Mouse (Mus musculus) induced T-regulatory cell, adult 2 months (primary cell): Measurements from ENCODE around the gene Gtf2h1.
A peak's percentile ranks its signal among the peaks of the same experiment; 100 is the strongest.
"Not testable (repeated sequence)": the region's sequence is repeated elsewhere in the genome, so short reads cannot be mapped to it uniquely, and the experiment has no call there.

Experiments
- DNase-seq: peaks from one replicate; pipeline ENCODE4 v3.0.0-alpha.2; 2012; ENCODE audit warnings: low read depth

The Gtf2h1 gene

DNA sequence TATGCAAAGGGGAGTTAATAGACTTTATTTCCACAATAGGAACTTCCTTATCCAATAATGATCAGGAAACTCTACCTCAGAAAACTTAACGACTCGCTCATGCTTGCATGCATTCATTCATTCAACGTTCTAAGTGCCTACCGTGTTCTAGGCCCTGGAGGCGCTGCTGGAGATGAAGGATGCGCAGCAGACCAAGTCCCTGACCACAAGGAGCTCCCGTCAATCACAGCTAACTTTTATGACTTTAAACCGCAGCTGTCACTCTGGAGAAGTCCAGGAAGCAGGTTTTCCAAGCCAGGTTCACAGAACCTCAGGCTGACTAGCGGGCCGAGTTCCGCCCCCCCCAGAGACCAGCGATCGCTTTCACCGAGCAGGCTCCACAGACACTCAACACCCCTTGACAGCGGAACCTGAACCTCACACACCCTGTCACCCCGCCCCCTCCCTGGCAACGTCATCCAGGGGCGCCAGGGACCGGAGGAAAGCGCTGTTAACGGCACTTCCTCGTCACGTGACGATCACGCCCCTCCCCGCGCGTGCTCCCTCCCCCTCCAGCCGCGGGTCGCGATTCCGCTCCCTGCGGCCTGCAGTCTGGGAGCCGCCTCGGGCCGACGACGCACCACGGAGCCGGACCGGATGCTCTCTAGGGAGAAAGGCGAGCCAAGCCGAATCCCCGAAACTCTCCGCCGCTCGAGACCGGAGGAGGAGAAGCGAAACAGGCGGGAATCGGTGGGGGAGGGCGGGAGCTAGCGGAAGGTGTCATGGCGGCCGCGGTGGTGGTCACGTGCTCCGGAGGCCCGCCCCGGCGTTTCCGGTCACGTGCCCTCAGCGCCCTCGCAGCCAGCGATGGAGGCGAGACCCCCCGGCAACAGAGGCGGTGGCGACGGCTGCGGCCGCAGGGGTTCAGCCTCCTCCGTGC, at the start of gene Gtf2h1, which contains the start of gene Hps5:
Gene Gtf2h1, plus strand, starts transcription at position 817 of the 919 bp plus-strand sequence.
Gene Hps5, minus strand, starts transcription at position 778 of the 919 bp plus-strand sequence.
- peak; percentile 99 for DNase-seq

GRCm38 (mm10) chr7:46746381-46746780, 49.5 kb upstream of the Gtf2h1 start:
- no peak for DNase-seq

- DNase-seq = no peak
Observed at GRCm38 (mm10) chr7:46748459-46748858, 47.4 kb upstream of the Gtf2h1 start.

DNA sequence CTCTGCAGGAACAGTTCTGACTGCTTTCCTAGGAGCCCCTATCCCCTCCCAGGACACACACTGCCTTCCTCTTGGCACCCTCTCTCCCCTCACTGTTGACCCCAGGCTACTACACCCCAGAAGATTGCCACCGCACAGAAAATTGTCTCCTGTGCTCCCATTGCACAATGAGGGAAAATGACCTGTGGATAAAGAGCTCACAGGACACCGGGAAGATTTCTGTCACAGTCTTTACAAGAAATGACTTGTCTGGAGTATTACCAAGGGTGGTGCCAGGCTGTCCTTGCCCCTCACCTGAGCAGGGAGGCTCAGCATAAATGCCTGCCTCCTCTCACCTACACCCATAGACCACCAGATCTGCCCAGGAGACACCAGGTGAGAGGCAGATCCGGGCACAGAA, 44.4 kb upstream of the Gtf2h1 start, which contains the start of gene Saa2:
Gene Saa2, plus strand, starts transcription at position 301 of the 400 bp plus-strand sequence.
- no peak for DNase-seq

- DNase-seq = no peak
Observed at GRCm38 (mm10) chr7:46761049-46761795, 34.7 kb upstream of the Gtf2h1 start.

DNA sequence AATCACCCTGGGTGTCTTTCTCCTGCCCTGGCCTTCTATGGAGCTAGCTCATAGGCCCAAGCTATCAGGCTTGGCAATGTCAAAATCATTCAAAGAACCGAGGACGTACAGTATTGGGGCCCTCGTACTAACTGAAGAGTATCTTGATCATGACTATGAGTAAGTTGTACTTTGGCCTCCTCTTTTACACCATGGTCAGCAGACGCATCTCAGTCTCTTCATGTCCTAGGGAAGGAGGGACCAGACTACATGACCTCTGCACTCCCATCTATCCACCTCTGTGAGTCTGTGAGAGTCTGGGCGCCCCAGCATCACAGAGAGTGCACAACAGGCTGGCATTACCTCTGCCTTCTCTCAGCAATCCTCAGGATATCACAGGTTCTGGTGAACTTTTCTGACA, 33.3 kb upstream of the Gtf2h1 start:
- no peak for DNase-seq

GRCm38 (mm10) chr7:46764672-46765071, 31.2 kb upstream of the Gtf2h1 start:
- no peak for DNase-seq

DNA sequence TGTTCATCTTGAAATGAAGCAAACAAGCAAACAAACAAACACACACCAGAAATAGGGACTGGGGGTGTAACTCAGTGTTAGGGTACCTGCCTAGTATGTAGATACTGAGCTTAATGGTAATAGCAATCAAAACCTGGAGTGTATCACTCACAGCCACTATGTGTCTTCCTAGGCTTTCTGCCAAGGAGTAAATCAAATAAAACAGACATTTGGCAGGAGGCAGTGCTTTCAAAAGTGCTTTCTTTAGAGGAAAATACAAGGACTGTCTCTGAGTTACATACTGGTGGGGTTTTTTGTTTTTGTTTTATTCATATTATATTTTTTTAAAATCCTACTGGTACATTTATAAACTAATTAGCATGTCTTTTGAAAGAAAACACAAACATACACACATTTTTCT, 28.5 kb upstream of the Gtf2h1 start:
- no peak for DNase-seq

GRCm38 (mm10) chr7:46768451-46768850, 27.5 kb upstream of the Gtf2h1 start:
- no peak for DNase-seq

DNA sequence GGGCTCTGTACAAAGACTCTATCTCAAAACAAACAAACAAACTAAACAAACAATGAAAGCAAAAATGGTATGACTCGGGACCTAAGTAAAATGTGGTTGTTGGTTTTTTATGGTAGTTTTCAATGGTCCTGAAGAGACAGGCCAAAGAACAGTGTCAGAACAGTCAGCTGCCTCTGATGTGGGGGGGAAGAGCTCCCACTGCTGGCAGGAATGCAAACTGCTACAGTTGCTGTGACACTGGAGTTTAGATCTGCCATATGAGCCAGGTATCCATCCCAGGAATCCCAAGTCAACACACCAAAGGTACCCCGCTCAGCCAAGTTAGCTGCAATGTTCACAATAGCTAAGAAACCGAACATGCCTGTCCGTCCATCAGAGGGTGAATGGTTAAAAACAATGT, 25.2 kb upstream of the Gtf2h1 start:
- peak; percentile 67 for DNase-seq

- DNase-seq = no peak
Observed at GRCm38 (mm10) chr7:46789177-46789849, 6.6 kb upstream of the Gtf2h1 start.

DNA sequence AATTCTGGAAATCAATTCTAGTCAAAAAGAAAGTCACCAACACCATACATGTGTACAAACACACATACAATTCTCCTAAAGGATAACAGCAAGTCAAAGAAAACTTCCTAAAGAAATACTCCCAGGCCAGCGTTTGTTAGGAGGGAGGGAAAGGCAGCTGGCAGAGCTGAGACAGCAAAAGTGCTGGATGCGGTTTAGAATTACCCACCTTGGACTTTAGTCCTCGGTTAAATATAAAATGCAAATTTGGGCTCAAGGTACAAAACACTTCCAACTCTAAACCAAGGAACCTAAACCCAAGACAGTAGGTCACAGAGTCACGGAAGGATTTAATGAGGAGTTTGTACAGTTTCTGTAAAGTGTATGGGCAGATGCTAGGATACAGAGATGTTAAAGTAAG, 2.0 kb upstream of the Gtf2h1 start:
- no peak for DNase-seq

GRCm38 (mm10) chr7:46796206-46796679, 340 bp downstream of the Gtf2h1 start:
- no peak for DNase-seq

DNA sequence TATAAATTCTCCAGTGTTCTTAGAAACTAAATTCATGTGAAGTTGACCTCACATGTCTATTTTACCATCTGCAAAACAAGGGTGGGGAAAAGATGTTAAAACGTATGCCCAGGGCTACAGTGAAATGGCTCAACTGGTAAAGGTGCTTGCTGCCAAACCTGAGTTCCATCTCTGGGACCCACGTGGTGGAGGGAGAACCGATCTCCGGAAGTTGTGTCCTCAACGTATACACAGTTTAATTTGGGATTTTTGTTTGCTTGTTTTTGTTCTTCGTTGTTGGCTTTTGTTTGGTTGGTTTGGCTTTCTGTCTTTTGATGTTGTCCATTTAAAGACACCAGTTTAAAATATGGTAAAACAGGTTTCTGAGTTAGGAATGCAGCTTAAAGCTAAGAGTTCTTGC, 876 bp downstream of the Gtf2h1 start:
- DNase-seq = no peak

GRCm38 (mm10) chr7:46810325-46810724, 14.4 kb downstream of the Gtf2h1 start:
- DNase-seq = no peak

DNA sequence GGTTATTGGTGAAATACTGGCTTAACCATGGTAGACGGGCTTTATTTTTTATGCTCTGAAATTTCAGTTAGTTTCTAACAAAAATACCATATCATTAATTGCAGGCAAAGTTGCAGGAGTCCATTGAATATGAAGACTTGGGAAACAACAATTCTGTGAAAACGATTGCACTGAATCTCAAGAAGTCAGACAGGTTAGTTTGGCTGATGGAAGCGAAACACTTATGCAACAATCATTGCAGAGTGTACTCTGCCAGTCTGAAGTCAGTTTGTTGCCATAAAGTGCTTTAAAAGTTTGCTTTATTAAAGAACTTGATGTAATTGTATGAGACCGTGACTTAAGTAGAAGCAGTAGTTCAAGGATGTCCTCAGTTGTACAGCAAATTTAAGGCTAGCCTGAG, 18.1 kb downstream of the Gtf2h1 start:
- no peak for DNase-seq

DNA sequence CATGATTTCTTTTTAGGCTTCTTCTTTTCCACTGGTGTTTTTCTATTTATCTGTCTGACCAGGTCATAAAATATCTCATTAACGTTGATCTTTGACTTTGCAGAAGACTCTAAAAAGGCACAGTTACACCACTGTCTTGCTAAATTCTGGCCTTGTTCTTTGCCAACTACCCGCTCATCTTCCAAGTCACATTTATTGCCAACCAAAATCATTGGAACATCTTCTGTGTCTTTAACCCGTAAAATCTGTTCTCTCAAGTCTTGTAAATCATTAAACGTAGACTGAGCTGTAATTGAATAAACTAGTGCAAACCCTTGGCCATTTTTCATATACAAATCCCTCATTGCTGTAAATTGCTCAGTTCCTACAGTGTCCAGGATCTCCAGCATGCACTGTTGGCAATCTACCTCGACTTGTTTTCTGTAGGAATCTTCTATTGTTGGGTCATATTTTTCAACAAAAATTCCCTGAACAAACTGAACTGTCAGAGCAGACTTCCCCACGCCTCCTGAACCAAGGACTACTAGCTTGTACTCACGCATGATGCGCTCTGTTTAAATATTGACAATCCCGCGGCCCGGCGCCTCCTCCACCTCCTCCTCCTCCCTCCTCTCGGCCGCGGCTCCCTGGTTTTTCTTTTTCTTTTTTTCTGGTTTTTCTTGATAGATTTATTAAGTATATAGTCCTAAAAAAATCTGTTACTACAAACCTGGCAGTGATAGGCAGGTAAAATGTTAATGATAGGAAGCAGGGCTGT, 25.2 kb downstream of the Gtf2h1 start:
- not testable (repeated sequence) for DNase-seq

GRCm38 (mm10) chr7:46827046-46827802, 31.3 kb downstream of the Gtf2h1 start:
- no peak for DNase-seq

DNA sequence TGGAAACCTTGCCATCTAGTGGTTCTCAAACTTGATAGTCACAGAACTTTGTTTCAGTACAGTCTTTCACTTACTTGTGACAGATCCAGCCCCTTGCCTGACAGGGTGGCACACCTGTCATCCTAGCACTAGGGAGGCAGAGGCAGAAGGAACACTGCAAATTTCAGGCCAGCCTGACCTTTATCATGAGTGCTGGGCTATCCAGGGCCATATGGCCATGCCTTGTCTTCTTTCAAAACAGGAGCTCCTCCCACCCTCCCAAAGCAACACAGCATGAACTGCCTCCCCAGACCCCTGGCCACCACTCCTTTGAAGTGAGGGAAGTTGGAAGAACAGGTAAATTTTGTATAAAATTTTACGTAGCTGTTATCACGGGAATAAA, 31.9 kb downstream of the Gtf2h1 start:
- DNase-seq = no peak

DNA sequence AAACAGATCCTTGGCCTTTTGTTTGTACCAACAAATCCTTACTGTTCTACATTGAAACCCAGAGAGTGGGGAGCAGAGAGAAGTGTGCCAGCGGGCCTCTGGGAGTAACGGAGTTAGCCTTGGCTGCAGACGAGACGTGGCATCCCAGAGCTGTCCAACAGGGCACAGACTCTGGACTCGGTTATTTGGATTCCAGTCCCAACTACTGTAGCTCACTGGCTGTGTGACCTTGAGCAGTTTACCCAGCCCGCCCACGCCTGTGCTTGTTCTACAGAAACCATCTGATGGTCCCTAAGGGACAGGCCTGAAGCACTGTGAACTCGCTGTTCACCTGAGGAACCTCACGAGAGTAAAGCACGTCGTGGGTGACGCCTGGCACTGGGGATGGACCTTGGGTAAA, 34.0 kb downstream of the Gtf2h1 start:
- no peak for DNase-seq
